Mouse (Mus musculus) midbrain, embryonic 11.5 days (tissue): ENCODE measurements around the gene Cd79a. TPM values are rescaled to one million over a fixed set of nuclear protein-coding genes. Genes with fewer than 3 reads are reported as not detected.
A peak's percentile ranks its signal among the peaks of the same experiment; 100 is the strongest.

Experiments used
- ATAC-seq: fragments of 200-750 bp; cut with Nextera tagmentation; 2 replicates; pipeline ENCODE4 v1.8.0; 2017; ENCODE audit warnings: moderate TSS enrichment, moderate library complexity; ENCODE audit not compliant: low FRiP score
- DNase-seq: peaks from one replicate; pipeline ENCODE4 v3.0.0; 2015; ENCODE audit warnings: low spot score; ENCODE audit errors: missing footprints
- H3K27ac ChIP-seq: fragments of 300-500 bp; sonication (generic); 2 replicates; pipeline ENCODE4 v1.5.1; 2014; ENCODE audit warnings: low read depth, low read length
- H3K27me3 ChIP-seq: fragments of 300-500 bp; sonication (generic); 2 replicates; pipeline ENCODE4 v1.6.1; 2014; ENCODE audit warnings: mild to moderate bottlenecking, low read length, moderate library complexity, mixed read lengths; ENCODE audit not compliant: control insufficient read depth, insufficient read depth
- H3K36me3 ChIP-seq: fragments of 300-500 bp; sonication (generic); 2 replicates; pipeline ENCODE4 v1.6.1; 2014; ENCODE audit warnings: mild to moderate bottlenecking, low read length, moderate library complexity, mixed read lengths; ENCODE audit not compliant: control insufficient read depth, insufficient read depth
- H3K4me1 ChIP-seq: fragments of 300-500 bp; sonication (generic); 2 replicates; pipeline ENCODE4 v1.6.1; 2014; ENCODE audit warnings: low read length; ENCODE audit not compliant: control insufficient read depth, insufficient read depth
- H3K4me2 ChIP-seq: fragments of 300-500 bp; sonication (generic); 2 replicates; pipeline ENCODE4 v1.6.1; 2014; ENCODE audit warnings: mild to moderate bottlenecking, moderate library complexity
- H3K4me3 ChIP-seq: fragments of 300-500 bp; sonication (generic); 2 replicates; pipeline ENCODE4 v1.5.1; 2014; ENCODE audit warnings: low read depth, low read length
- H3K9ac ChIP-seq: fragments of 300-500 bp; sonication (generic); 2 replicates; pipeline ENCODE4 v1.6.1; 2014; ENCODE audit warnings: low read length
- H3K9me3 ChIP-seq: fragments of 300-500 bp; sonication (generic); 2 replicates; pipeline ENCODE4 v1.6.1; 2016; ENCODE audit warnings: low read length; ENCODE audit not compliant: control insufficient read depth
- WGBS: fragments of 180-500 bp; shearing (Covaris S2); extraction: QIAGEN DNeasy Blood & Tissue Kit; methylation state at CpG from one replicate; pipeline ENCODE4 v1.1.7; 2014; 5-methylcytosine and 5-hydroxymethylcytosine counted together
- polyA plus RNA-seq: library from polyadenylated mRNA; unstranded; fragments of >200 nt; fragmentation: Nextera tagmentation; extraction: Ambion mirVana; gene quantifications from 2 replicates; pipeline ENCODE4 v1.2.1, GENCODE M21; 2014

Cd79a gene
- polyA plus RNA-seq, 1 experiment from 2014 or later, result 0.12 TPM

DNA sequence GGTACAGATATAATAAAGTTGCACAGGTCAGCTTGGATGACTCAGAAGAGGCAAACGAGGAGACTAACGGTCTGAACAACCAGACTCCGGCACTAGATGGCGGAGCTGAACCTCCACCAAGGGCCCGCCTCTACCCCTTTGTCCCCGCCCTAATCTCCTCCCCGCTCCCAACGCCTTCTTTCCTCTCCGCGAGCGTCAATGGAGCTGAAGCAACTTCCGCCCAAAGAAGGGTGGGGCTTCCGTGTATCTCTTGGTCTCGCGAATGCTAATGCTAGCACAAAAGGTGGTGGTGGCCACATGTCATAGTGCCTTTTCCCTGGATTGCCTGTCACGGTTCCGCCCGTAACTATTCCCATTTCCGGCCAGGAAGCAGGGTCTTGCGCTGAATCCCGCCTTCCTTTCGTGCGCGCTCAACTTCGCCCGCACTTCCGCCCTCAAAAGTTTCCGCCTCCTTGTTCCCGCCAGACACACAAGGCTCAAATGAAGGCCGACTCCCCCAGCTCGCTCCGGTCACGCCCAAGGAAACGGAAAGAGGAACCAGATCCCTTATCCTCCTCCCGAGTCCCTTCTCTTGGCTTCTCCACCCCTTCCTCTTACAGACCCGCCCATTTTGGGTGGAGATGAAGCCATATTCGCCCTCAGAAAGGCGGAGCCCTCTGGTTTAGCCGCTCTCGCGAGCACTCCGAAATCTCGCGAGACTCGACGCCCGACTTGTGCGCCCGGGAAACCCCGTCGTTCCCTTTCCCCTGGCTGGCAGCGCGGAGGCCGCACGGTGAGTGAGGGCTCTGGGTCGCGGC is 13.1 kb upstream of the Cd79a start, which contains the start of gene Rps19:
Gene Rps19 (plus strand): TSS at position 476 of the 797 bp plus-strand sequence.
- H3K27me3 ChIP-seq, result no peaks in the 10 kb centered on the region
- DNase-seq (peak; percentile 100), ATAC-seq (peak; percentile 93)
- H3K4me1 ChIP-seq, result peaks cover 21% of the 10 kb centered on the region
- H3K9ac ChIP-seq, result peak within 1 kb of the TSS; percentile 100
- peak within 1 kb of the TSS; percentile 80 for H3K27ac ChIP-seq
- peaks cover 16% of the 10 kb centered on the region for H3K36me3 ChIP-seq
- WGBS, result under 1% methylated on average over 56 of the region's 57 CpGs
- no peaks in the 10 kb centered on the region for H3K9me3 ChIP-seq
- peak within 1 kb of the TSS; percentile 80 for H3K4me2 ChIP-seq
- peak within 1 kb of the TSS; percentile 100 for H3K4me3 ChIP-seq

DNA sequence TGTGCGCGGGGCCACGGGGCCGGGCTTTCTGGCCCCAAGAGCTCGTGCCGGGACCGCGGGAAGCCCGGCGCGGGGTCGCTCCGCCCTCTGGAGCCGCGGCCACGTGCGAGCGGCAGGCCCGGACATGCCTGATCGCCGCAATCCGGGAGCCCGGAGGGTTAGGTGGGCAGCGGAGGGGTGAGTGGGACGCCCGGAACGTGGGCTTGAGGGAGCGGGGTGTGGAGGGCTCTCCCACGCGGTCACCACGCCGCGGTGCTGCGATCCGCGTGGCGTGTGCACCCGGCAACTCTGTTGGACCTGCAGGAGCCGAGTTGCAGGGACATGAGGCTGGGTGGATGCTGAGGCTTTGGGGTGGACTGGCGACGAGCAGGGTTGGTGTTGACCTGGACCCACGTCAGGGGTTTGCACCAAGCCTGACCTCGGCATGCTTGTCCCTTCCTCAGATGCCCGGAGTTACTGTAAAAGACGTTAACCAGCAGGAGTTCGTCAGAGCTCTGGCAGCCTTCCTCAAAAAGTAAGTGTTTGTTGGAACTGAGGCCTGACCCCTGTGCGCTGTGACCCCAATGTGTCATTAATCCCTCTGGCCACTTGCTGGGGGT is 12.4 kb upstream of the Cd79a start:
- peaks cover 21% of the 10 kb centered on the region for H3K4me1 ChIP-seq
- no peak for DNase-seq
- peak overlapping the region; percentile 80 for H3K4me2 ChIP-seq
- H3K27ac ChIP-seq, result peak overlapping the region; percentile 80
- peak overlapping the region; percentile 100 for H3K4me3 ChIP-seq
- ATAC-seq, result no peak; the same call in 1 of the 2 replicates
- peaks cover 20% of the 10 kb centered on the region for H3K36me3 ChIP-seq
- under 1% methylated on average over 47 of the region's 47 CpGs for WGBS
- no peaks in the 10 kb centered on the region for H3K27me3 ChIP-seq
- H3K9ac ChIP-seq, result peak overlapping the region; percentile 100
- no peaks in the 10 kb centered on the region for H3K9me3 ChIP-seq

GRCm38 (mm10) chr7:24885468-24886307 is 11.5 kb upstream of the Cd79a start:
- Histone ChIP-seq H3K9me3 (no peaks in the 10 kb centered on the region), H3K27ac (0 out of 2 replicates have a peak overlapping the region, but pooled peaks have one; percentile 14), H3K27me3 (no peaks in the 10 kb centered on the region), H3K4me2 (peak overlapping the region; percentile 80), H3K9ac (peak overlapping the region; percentile 100), H3K4me3 (peak overlapping the region; percentile 100), H3K36me3 (peaks cover 20% of the 10 kb centered on the region), H3K4me1 (peaks cover 21% of the 10 kb centered on the region)
- 42% methylated on average over 12 of the region's 12 CpGs for WGBS
- peak; percentile 61 for DNase-seq
- ATAC-seq, result no peak

DNA sequence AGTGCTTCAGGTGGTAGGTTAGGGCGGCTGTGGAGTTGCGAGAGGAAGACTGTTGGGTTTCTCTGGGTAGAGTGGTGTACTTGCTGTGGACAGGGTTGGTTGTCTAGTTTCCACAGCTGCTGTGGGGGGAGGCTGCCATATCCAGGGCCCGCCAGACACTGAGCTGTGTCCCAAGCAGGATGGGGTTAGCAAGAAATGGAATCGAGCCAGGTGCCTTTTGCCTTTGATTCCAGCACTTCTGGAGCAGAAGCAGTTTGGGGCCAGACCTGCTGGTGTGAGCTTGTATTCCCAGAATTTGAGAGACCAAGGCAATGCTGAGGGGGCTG is 10.9 kb upstream of the Cd79a start:
- H3K4me3 ChIP-seq, result peak overlapping the region; percentile 100
- H3K27ac ChIP-seq, result no peak overlapping the region
- 68% methylated on average over 4 of the region's 4 CpGs for whole genome bisulfite sequencing

GRCm38 (mm10) chr7:24887096-24887495 is 10.1 kb upstream of the Cd79a start:
- Histone ChIP-seq H3K4me2 (no peak overlapping the region; the same call in 1 of the 2 replicates), H3K9me3 (no peaks in the 10 kb centered on the region), H3K4me3 (no peak overlapping the region), H3K36me3 (peaks cover 23% of the 10 kb centered on the region), H3K4me1 (peaks cover 21% of the 10 kb centered on the region), H3K9ac (peak overlapping the region; percentile 10; the same call in 1 of the 2 replicates), H3K27ac (no peak overlapping the region), H3K27me3 (no peaks in the 10 kb centered on the region)
- WGBS, result 78% methylated on average over 4 of the region's 4 CpGs
- peak; percentile 81 for DNase-seq
- no peak for ATAC-seq

More for the DNA sequence above, 10.9 kb upstream of the Cd79a start:
- peaks cover 21% of the 10 kb centered on the region for H3K4me1 ChIP-seq
- H3K4me2 ChIP-seq, result peak overlapping the region; percentile 80
- DNase-seq (peak; percentile 62), ATAC-seq (no peak)
- H3K9me3 ChIP-seq, result no peaks in the 10 kb centered on the region
- H3K27me3 ChIP-seq, result no peaks in the 10 kb centered on the region
- peaks cover 23% of the 10 kb centered on the region for H3K36me3 ChIP-seq
- H3K9ac ChIP-seq, result peak overlapping the region; percentile 100

DNA sequence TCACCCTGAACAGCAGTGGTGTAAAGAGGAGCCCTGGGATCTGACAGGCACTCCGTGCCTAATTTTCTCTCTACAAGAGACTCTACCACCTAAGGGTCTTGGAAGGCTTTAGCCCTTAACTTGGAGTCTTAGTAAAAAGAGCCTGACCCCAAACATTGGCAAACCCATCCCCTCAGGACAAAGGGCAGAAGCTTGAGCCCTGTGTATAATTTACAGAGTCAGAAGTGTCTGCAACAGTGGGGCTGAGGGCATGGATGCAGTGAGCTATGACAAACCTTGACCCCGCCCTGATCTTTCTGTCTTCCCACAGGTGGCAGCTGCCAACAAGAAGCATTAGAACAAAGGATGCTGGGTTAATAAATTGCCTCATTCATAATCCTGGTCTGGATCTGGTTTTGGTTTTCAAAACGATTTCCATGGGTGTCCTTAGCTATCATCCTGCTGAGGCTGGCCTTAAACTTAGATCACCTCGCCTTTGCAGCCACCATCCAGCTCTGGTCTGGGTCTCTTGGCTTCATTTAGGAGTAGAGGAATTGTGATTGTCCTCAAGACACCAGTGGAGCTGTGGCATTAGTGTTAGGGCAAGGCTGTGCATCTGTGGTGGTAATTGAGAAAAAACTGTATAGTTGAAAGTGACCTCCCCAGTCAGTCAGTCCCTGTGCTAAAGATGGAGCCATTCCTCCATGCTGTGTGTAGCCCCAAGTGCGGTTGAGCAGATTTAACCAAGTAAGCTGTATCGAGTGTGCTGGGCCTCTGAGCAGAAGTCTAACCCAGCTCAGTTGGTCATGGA is 7.6 kb upstream of the Cd79a start:
- Histone ChIP-seq H3K27me3 (no peaks in the 10 kb centered on the region), H3K27ac (no peak overlapping the region; the same call in 1 of the 2 replicates), H3K9ac (no peak overlapping the region), H3K4me1 (peaks cover 21% of the 10 kb centered on the region), H3K36me3 (peaks cover 23% of the 10 kb centered on the region), H3K9me3 (no peaks in the 10 kb centered on the region), H3K4me2 (no peak overlapping the region), H3K4me3 (no peak overlapping the region)
- 85% methylated on average over 6 of the region's 6 CpGs for WGBS
- ATAC-seq, result peak; percentile 17; the same call in 1 of the 2 replicates
- DNase-seq, result peak; percentile 82

- H3K27ac ChIP-seq, result no peak overlapping the region; the same call in 1 of the 2 replicates
- H3K4me3 ChIP-seq, result no peak overlapping the region
- 32% methylated on average over 10 of the region's 10 CpGs for WGBS
- no peak overlapping the region for H3K4me2 ChIP-seq
- H3K4me1 ChIP-seq, result peaks cover 16% of the 10 kb centered on the region
- H3K9ac ChIP-seq, result no peak overlapping the region
- no peaks in the 10 kb centered on the region for H3K27me3 ChIP-seq
- DNase-seq (peak; percentile 97), ATAC-seq (peak; percentile 60)
- H3K36me3 ChIP-seq, result peaks cover 23% of the 10 kb centered on the region
- no peaks in the 10 kb centered on the region for H3K9me3 ChIP-seq
These were observed 6.6 kb upstream of the Cd79a start for GRCm38 (mm10) chr7:24890281-24891216.
